Mouse (Mus musculus) CD4-positive, CD25-positive, alpha-beta regulatory T cell, adult 4 months (primary cell): ENCODE measurements around the gene Vav3. TPM values are rescaled to one million over a fixed set of nuclear protein-coding genes. Genes with fewer than 3 reads are reported as not detected.
A peak's percentile ranks its signal among the peaks of the same experiment; 100 is the strongest.

Experiments used
- ATAC-seq: one replicate; pipeline ENCODE4 v1.8.0; 2017
- polyA plus RNA-seq, 2 experiments: library from polyadenylated mRNA; unstranded; fragments of 100-300 nt; shearing (Covaris generic); gene quantifications; one replicate each; pipeline ENCODE4 v1.2.1; 2017

Gene Vav3
- polyA plus RNA-seq, 2 experiments from 2014 or later: 10.1 to 13.1 TPM

GRCm38 (mm10) chr3:109516372-109516771 is 175.9 kb downstream of the Vav3 start:
- ATAC-seq: no peak

DNA sequence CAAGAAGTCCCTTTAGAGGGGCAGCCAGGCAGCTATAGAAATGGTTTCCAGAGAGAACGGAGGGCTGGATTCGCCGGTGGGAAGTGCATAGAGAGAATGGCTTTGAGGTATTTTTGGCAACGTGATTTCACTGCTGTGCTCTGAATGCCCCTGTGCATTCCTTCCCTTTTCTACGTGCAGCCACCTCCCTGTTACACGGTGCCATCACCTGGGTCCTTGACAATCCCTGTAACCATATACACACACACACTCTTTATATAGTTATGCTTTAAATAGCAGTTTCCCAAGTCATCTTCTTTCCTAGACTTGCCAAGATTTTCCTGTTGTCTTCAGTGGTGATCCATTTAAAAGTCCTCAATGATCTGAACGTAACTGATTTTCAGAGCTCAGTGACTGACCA is 181.7 kb downstream of the Vav3 start:
- ATAC-seq: no peak

- ATAC-seq: no peak
Measured at GRCm38 (mm10) chr3:109525825-109526224, 185.4 kb downstream of the Vav3 start.

DNA sequence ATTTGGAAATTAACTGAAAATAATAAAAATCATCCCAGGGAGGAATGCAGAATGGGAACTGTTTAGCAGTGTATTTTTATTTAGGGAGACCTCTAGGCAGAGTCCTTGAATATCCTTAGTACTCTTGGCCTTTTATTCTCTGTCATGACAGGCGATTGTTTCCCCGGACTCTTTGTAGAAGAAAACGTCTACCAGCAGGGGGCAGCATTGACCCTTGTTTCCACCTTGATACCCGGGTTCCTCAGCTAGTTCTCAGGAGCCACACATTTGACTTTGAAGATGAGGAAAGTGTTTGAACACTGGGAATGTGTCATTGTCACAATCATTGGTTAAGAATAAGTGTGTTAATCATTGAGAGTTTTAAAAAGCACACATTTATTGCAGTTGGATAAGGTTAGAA is 185.8 kb downstream of the Vav3 start:
- peak; percentile 66 for ATAC-seq

- no peak for ATAC-seq
Measured at GRCm38 (mm10) chr3:109526651-109527050, 186.2 kb downstream of the Vav3 start.

GRCm38 (mm10) chr3:109528688-109529087 is 188.2 kb downstream of the Vav3 start:
- ATAC-seq: no peak

DNA sequence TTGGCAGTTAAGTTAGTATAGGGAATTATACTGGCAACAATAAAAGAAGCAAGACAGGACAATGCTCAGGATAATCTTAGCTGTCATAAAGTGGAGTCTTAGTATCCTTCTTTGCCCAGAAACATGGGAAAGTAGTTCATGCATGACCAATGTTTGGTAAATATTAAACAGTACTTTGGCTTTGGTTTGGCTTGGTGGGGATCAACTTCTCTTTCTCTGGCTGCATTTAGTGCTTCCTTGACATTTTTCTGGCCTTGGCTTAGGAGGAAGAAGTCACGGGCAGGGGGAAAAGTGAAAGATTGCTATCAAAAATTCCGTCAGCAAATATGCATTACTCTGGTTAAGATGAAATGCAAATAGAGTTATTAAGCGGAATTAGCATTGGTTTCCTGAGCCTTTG is 197.2 kb downstream of the Vav3 start:
- ATAC-seq: no peak

DNA sequence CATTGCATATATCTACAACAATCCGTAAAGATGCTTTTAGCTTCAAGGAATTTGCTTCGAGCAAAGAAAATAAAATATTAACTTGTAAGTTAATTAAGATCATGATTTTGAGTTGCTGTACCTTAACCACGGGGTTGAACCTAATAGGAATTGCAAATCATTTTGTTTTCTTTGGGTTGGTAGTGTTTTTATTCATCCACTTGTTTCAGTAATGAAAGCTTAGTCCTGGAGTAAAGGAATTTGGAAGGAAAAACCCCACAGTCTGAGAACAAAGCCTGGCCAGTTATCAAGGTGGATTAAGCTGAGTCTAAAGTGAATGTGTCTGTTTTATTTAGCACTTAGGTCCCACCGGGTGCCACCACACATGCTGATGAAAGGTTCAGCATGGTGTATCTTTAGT is 199.6 kb downstream of the Vav3 start:
- no peak for ATAC-seq

- no peak for ATAC-seq
Measured at GRCm38 (mm10) chr3:109544476-109545221, 204.2 kb downstream of the Vav3 start.

- no peak for ATAC-seq
Measured at GRCm38 (mm10) chr3:109557329-109557728, 216.9 kb downstream of the Vav3 start.

DNA sequence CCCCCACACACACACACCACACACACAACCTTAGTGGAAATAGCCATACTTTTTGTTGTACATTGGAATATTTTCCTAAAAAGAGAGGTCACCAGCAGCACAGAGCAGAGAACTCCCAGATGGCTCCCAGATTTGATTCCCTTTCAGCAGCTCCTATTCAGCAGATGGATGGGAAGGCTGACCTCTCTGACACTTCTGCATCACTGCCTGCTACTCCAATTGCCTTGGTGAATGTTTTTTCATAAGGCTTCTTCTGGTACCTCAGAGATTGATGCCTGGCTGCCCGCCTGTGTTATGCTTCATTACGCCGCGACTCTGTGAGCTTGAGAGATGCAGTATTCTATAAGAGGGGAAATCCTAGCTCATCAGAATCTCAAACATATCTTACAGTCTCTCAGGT is 220.8 kb downstream of the Vav3 start:
- ATAC-seq: no peak

- ATAC-seq: no peak
Measured at GRCm38 (mm10) chr3:109561776-109562175, 221.3 kb downstream of the Vav3 start.

DNA sequence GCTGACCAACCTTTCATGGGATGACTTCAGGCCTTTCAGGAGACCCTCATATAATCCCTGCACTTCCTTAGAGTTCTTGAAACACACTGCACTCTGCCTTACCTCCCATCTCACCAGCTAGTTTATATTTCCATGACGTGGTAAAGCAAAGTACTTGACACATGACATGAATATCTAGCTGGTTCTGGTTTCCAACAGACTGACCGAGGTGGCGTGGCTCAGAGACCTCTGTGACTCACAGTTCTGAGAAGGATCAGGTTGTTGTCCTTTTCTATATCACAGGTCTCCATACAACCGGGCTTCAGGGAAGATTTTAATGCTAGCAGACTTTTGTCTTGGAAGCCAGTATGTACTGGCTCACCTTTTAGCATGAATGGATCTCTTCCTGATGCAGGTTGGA is 221.8 kb downstream of the Vav3 start:
- ATAC-seq: no peak

GRCm38 (mm10) chr3:109564443-109564842 is 224.0 kb downstream of the Vav3 start:
- ATAC-seq: no peak

- no peak for ATAC-seq
Measured at GRCm38 (mm10) chr3:109568542-109569265, 228.3 kb downstream of the Vav3 start.

- ATAC-seq: no peak
Measured at GRCm38 (mm10) chr3:109571483-109571882, 231.0 kb downstream of the Vav3 start.

- no peak for ATAC-seq
Measured at GRCm38 (mm10) chr3:109572871-109573270, 232.4 kb downstream of the Vav3 start.

- no peak for ATAC-seq
Measured at GRCm38 (mm10) chr3:109573549-109574146, 233.2 kb downstream of the Vav3 start.

DNA sequence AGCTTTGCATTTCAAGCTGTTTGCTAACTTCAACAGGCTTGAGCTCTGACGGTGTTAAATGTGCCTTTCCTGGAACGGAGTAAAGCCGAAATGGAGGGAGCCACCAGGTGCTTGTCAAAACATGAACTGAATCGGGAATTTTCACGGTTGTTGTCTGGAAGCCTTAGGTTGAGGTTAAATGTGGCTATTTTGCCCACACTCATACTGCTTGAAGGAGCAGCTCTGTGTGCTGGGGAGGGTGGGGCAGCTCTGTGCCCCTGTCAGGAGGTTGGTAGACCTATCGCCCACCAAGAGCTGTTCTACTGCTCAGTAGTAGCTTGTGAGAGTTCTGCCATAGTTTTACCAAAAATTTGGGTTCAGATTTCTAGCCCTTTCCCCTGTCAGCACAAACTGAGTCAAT is 233.7 kb downstream of the Vav3 start:
- no peak for ATAC-seq

DNA sequence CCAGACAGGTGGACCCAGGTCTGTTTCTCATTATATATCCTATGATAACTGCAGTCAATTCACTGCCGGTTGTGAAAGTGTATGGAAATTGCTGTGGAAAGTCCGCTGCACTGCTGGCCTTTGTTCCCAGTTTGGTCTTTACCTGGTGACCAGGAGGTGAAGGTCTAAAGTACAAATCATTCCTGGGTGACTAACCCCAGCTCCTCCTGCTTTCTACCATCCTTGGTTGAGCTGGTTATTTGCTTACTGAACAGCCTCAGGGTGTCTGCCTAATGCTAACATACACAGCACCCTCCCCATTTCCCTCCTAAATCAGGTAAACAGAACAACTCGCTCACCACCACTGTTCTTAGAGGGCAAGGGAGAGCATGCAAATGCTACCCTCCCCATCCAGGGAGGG is 237.9 kb downstream of the Vav3 start:
- no peak for ATAC-seq

DNA sequence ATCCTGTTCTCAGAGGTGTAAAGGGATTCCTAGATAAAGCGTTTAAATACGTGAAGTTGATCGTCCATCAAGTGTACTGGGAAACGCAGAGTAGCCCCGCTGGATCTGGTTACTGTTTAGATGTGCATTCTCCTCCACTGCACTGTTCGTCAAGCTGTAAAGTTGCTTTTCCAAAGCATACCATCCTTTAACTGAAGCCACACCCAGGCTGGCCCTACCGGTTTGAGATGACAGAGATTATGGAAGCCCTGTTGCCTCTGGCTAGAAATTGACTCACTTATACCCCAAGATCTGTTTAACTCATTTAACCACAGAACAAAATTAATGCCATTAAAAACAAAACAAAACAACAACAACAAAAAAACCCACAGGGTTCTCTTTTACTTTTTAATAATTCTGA is 238.5 kb downstream of the Vav3 start:
- ATAC-seq: no peak

DNA sequence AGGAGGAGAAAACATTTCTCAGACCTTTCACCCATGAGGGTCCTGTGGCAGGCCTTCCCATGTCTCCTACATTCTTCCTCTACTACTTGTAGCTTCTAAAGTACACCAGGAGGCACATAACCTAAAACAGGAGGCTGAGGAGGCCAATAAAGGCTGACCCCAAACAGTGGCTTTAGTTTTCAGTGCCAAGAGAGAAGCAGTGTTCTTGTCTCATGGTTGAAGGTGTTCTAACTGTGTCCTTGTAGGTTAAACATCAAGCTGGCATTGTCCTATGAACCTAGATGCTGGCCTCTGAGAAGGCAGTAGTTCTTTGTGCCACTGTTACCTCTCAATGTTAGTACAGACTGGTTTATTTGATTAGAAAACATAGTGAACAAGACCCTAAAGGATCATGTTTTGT is 245.5 kb downstream of the Vav3 start:
- ATAC-seq: no peak

DNA sequence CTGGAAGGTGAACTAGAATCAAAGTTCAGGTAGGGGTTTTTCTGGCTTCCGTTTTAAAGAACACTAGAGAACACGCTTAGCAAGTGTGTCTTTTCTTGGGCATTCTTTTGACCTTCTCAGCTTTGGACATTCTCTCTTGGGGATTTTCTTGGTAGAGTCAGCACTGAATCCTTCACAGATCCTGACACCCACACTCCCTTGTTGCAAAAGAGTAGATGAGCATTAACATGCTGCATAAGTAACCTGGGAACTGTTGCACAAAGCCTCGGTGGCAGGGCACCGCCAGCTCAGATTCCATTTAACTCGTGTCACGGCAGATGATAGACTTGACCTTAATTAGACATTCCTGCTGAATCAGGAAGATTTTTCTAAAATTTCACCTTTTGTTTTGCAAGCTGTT is 252.5 kb downstream of the Vav3 start:
- ATAC-seq: no peak

- ATAC-seq: no peak
Measured at GRCm38 (mm10) chr3:109596084-109596483, 255.6 kb downstream of the Vav3 start.
